Mouse (Mus musculus) liver (tissue): ENCODE results near the gene Sh3bp5l.

Experiments used
- DNase-seq: peaks from one replicate; pipeline ENCODE4 v3.0.0-alpha.2; 2020; ENCODE audit warnings: mixed read lengths

The Sh3bp5l gene

GRCm38 (mm10) chr11:58378763-58379278 is 48.3 kb downstream of the Sh3bp5l start, which contains the start of gene Lypd8:
Lypd8 (plus strand) TSS chr11:58379043.
- no peak for DNase-seq

GRCm38 (mm10) chr11:58379516-58379915 is 49.0 kb downstream of the Sh3bp5l start:
- DNase-seq: no peak

- DNase-seq: no peak
These were observed 51.9 kb downstream of the Sh3bp5l start for GRCm38 (mm10) chr11:58382471-58382870.
